Mouse (Mus musculus) lung, embryonic 16.5 days (tissue): Measurements from ENCODE around the gene Zfp653. TPM values are rescaled to one million over a fixed set of nuclear protein-coding genes. Genes with fewer than 3 reads are reported as not detected.
A peak's percentile ranks its signal among the peaks of the same experiment; 100 is the strongest.

Experiments
- ATAC-seq: fragments of 200-750 bp; cut with Nextera tagmentation; 2 replicates; pipeline ENCODE4 v1.8.0; 2017; ENCODE audit warnings: low read depth, mild to moderate bottlenecking, moderate library complexity
- H3K27ac ChIP-seq: fragments of 300-500 bp; sonication (generic); 2 replicates; pipeline ENCODE4 v1.5.1; 2014; ENCODE audit warnings: mild to moderate bottlenecking, control low read depth, low read length
- H3K27me3 ChIP-seq: fragments of 300-500 bp; sonication (generic); 2 replicates; pipeline ENCODE4 v1.6.1; 2014; ENCODE audit warnings: low read depth, low read length, mixed read lengths; ENCODE audit not compliant: control insufficient read depth, insufficient read depth
- H3K36me3 ChIP-seq: fragments of 300-500 bp; sonication (generic); 2 replicates; pipeline ENCODE4 v1.6.1; 2014; ENCODE audit warnings: low read length; ENCODE audit not compliant: control insufficient read depth, insufficient read depth
- H3K4me1 ChIP-seq: fragments of 300-500 bp; sonication (generic); replicated peaks from 2 replicates; pipeline ENCODE4 v1.6.1; 2014; ENCODE audit warnings: low read length, mixed read lengths; ENCODE audit not compliant: control insufficient read depth, insufficient read depth
- H3K4me2 ChIP-seq: fragments of 300-500 bp; sonication (generic); 2 replicates; pipeline ENCODE4 v1.6.1; 2014; ENCODE audit warnings: low read depth, low read length, control low read depth
- H3K4me3 ChIP-seq: fragments of 300-500 bp; sonication (generic); 2 replicates; pipeline ENCODE4 v1.5.1; 2014; ENCODE audit warnings: mild to moderate bottlenecking, low read length, control low read depth
- H3K9ac ChIP-seq: fragments of 300-500 bp; sonication (generic); 2 replicates; pipeline ENCODE4 v1.6.1; 2014; ENCODE audit warnings: low read length, control low read depth
- H3K9me3 ChIP-seq: fragments of 300-500 bp; sonication (generic); 2 replicates; pipeline ENCODE4 v1.6.1; 2016; ENCODE audit warnings: low read length; ENCODE audit not compliant: control insufficient read depth
- WGBS: fragments of 180-500 bp; shearing (Covaris S2); extraction: QIAGEN DNeasy Blood & Tissue Kit; methylation state at CpG from one replicate; pipeline ENCODE4 v1.1.7; 2014; 5-methylcytosine and 5-hydroxymethylcytosine counted together
- polyA plus RNA-seq: library from polyadenylated mRNA; unstranded; fragments of >200 nt; fragmentation: Nextera tagmentation; extraction: Ambion mirVana; gene quantifications from 2 replicates; pipeline ENCODE4 v1.2.1, GENCODE M21; 2015

The Zfp653 gene
- polyA plus RNA-seq, 1 experiment from 2014 or later, result 12.8 TPM

DNA sequence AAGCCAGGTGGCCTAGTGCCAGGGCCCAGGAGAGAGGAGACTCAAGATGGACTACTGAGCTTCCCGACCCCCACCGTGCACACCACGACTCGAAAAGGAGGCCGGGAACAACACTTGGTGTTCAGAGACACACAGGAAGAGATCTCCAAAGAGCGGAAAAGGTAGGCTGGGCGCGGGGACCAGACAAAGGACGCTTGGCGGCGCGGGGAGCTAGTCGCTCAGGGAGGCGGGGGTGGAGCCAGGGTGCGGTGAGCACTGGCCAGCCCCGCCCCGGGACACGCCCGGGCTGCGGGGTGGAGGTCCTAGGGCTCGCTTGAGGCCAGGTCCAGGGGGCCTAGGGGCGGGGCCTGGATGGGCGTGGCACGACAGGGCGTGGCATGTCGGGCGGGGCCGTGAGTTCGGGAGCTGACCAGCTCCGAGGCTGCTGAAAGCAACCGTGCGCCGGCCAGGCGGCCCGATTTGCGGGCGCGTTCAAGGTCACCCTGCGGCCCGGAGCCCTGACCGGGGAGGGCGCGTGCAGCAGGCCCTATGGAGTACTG lies 20.8 kb downstream of the Zfp653 start:
- H3K4me3 ChIP-seq, result peak overlapping the region; percentile 37
- ATAC-seq, result peak; percentile 65; the same call in 1 of the 2 replicates
- H3K4me1 ChIP-seq, result peaks cover 18% of the 10 kb centered on the region; the same call in 1 of the 2 replicates
- WGBS, result 1% methylated on average over 43 of the region's 43 CpGs
- no peaks in the 10 kb centered on the region for H3K9me3 ChIP-seq
- no peak overlapping the region for H3K27ac ChIP-seq
- H3K9ac ChIP-seq, result no peak overlapping the region
- H3K36me3 ChIP-seq, result no peaks in the 10 kb centered on the region
- H3K4me2 ChIP-seq, result peak overlapping the region; percentile 53
- peaks cover 55% of the 10 kb centered on the region for H3K27me3 ChIP-seq

- H3K27me3 ChIP-seq, result peaks cover 55% of the 10 kb centered on the region
- H3K9ac ChIP-seq, result no peak overlapping the region
- H3K9me3 ChIP-seq, result no peaks in the 10 kb centered on the region
- H3K4me3 ChIP-seq, result no peak overlapping the region
- peaks cover 18% of the 10 kb centered on the region; the same call in 1 of the 2 replicates for H3K4me1 ChIP-seq
- H3K27ac ChIP-seq, result no peak overlapping the region
- WGBS, result 50% methylated on average over 4 of the region's 4 CpGs
- ATAC-seq, result no peak
- H3K36me3 ChIP-seq, result no peaks in the 10 kb centered on the region
- no peak overlapping the region for H3K4me2 ChIP-seq
These were observed 21.4 kb downstream of the Zfp653 start for GRCm38 (mm10) chr9:22049721-22050270.

GRCm38 (mm10) chr9:22049315-22049714 lies 21.9 kb downstream of the Zfp653 start:
- ATAC-seq, result no peak
- H3K4me1 ChIP-seq, result peaks cover 15% of the 10 kb centered on the region; the same call in 1 of the 2 replicates
- 64% methylated on average over 11 of the region's 11 CpGs for WGBS
- H3K9ac ChIP-seq, result no peak overlapping the region
- no peaks in the 10 kb centered on the region for H3K36me3 ChIP-seq
- no peaks in the 10 kb centered on the region for H3K9me3 ChIP-seq
- peaks cover 52% of the 10 kb centered on the region for H3K27me3 ChIP-seq
- no peak overlapping the region for H3K4me2 ChIP-seq
- H3K27ac ChIP-seq, result no peak overlapping the region
- no peak overlapping the region for H3K4me3 ChIP-seq

DNA sequence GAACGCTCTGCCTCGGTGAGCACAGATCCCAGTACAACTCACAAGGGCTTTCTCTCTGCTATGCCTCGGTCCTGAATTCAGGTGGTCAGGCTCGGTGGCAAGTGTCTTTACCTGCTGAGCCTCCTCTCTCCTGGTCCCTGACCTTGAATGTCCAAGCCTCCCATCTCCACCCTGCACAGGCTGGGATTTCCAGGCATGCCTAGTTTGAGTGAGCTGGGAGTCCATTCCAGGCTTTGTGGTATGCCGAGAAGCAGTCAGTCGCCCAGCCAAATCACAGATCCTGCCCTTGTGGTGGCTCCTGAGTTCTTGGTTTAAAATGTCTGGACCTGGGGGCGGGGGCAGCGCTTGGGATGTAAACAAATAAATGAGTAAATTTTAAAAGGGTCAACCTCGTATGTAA lies 23.8 kb downstream of the Zfp653 start:
- H3K4me2 ChIP-seq, result no peak overlapping the region
- no peaks in the 10 kb centered on the region for H3K36me3 ChIP-seq
- no peak overlapping the region for H3K27ac ChIP-seq
- no peak overlapping the region for H3K4me3 ChIP-seq
- no peak for ATAC-seq
- peaks cover 15% of the 10 kb centered on the region; the same call in 1 of the 2 replicates for H3K4me1 ChIP-seq
- WGBS, result 43% methylated on average over 9 of the region's 9 CpGs
- peaks cover 34% of the 10 kb centered on the region for H3K27me3 ChIP-seq
- no peak overlapping the region for H3K9ac ChIP-seq
- no peaks in the 10 kb centered on the region for H3K9me3 ChIP-seq

DNA sequence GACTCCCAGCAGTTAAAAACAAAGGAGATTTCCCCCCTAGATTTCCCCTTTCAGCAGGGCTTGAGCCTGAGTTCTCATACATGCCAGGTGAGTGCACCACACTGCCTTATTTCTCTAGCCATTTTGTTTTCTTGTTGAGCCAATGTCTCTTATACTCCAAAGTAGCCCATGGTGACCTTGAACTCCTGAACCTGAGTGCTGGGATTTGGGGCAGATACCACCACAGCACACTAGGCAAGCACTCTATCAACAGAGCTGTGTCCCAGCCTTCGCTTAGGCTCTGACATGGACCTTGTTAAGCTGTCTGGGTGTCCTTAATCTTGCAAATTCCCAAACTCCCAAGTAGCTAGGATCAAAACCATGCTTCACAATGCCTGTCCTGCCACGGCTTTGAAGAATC lies 29.3 kb downstream of the Zfp653 start:
- no peaks in the 10 kb centered on the region for H3K36me3 ChIP-seq
- H3K9ac ChIP-seq, result no peak overlapping the region
- H3K4me3 ChIP-seq, result no peak overlapping the region
- H3K4me1 ChIP-seq, result no peaks in the 10 kb centered on the region
- no peaks in the 10 kb centered on the region for H3K27me3 ChIP-seq
- H3K4me2 ChIP-seq, result no peak overlapping the region
- ATAC-seq, result no peak
- no peak overlapping the region for H3K27ac ChIP-seq
- 44% methylated on average over 2 of the region's 2 CpGs for WGBS
- H3K9me3 ChIP-seq, result no peaks in the 10 kb centered on the region

- Histone ChIP-seq H3K36me3 (no peaks in the 10 kb centered on the region), H3K4me3 (no peak overlapping the region), H3K27ac (no peak overlapping the region), H3K27me3 (no peaks in the 10 kb centered on the region), H3K4me2 (no peak overlapping the region), H3K9ac (no peak overlapping the region), H3K9me3 (0 out of 2 replicates have a peak, but pooled peaks cover 4% of the 10 kb centered on the region), H3K4me1 (no peaks in the 10 kb centered on the region)
- WGBS, result 62% methylated on average over 10 of the region's 10 CpGs
- no peak for ATAC-seq
These were observed 33.4 kb downstream of the Zfp653 start for GRCm38 (mm10) chr9:22037826-22038225.

DNA sequence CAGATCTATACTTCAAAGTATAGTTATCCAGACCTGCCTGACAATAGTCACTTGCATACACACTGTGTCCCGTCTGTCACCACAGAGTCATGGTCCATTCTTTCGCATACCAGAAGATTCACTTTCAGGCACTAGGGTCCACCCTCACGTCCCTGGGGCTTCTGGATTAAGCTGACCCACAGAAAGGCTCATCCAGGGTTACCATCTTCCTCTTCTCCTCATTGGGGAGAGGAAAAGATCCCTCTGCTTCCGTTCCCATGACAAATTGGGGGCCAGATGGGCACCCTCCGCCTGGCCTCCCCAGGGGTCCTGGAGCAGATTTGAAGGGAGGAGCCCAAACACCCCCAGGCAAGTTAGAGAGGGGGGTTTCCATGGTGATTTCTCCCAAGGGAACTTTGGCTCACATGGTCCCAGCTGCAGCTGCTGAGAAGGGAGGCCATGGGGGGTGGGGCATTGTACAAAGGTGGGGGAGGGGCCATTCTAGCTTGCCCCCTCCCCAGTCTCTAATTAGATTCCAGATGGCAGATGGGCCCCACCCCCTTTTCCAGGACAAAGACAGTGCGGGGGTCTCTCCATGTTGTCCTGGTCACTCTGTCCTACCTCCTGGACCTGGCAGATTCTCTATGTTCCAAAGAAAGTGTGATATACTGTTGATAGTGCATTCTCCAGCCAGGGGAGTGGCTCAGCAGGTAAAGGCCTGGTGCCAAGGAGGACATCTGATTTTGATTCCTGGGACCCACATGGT lies 35.7 kb downstream of the Zfp653 start:
- WGBS, result 58% methylated on average over 6 of the region's 6 CpGs
- H3K4me3 ChIP-seq, result no peak overlapping the region
- H3K9me3 ChIP-seq, result 0 out of 2 replicates have a peak, but pooled peaks cover 4% of the 10 kb centered on the region
- H3K4me1 ChIP-seq, result no peaks in the 10 kb centered on the region
- H3K27me3 ChIP-seq, result no peaks in the 10 kb centered on the region
- H3K36me3 ChIP-seq, result no peaks in the 10 kb centered on the region
- no peak for ATAC-seq
- H3K9ac ChIP-seq, result no peak overlapping the region
- no peak overlapping the region for H3K4me2 ChIP-seq
- H3K27ac ChIP-seq, result no peak overlapping the region

DNA sequence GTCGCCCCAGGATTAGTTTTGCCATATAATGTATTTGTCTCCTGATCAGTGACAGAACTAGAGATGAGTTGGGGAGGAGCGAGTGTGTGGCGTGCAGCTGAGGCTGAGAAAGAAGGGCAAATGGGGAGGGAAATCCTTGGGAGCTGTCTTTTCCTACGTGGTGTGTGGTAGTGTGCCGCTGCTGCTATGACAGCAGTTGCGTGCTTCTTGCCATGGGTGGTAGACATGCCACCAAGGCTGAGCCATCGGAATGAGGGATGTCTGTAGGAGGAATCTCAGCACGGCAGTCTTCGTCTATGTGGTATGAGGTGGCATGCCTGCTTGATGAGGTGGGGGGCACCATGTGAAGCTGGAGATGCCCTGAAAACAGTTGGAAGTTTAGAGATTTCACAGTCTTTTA lies 40.8 kb downstream of the Zfp653 start:
- H3K9ac ChIP-seq, result no peak overlapping the region
- no peaks in the 10 kb centered on the region for H3K4me1 ChIP-seq
- WGBS, result 86% methylated on average over 9 of the region's 9 CpGs
- H3K36me3 ChIP-seq, result no peaks in the 10 kb centered on the region
- H3K4me3 ChIP-seq, result no peak overlapping the region
- H3K9me3 ChIP-seq, result 0 out of 2 replicates have a peak, but pooled peaks cover 4% of the 10 kb centered on the region
- no peak overlapping the region for H3K4me2 ChIP-seq
- H3K27me3 ChIP-seq, result no peaks in the 10 kb centered on the region
- ATAC-seq, result no peak
- no peak overlapping the region for H3K27ac ChIP-seq

DNA sequence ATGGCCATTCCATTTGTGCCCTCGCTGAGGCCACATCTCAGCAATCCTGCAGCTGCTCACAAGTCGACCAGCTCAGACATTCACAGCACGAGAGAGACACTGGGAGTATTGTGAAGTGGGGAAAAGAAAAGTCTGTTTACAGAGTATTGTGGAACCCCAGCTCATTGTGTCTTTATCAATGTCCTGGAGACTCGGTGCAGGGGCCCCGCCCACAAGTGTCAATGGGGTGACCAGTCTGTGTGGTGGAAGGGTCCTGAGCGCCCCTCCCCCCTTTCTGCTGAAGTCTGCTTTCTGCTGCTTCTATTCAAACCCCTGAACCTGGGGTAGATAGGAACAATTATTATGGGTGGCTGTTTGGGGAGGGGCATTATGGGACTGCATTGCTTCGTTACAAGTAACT lies 42.7 kb downstream of the Zfp653 start:
- H3K4me2 ChIP-seq, result no peak overlapping the region
- H3K36me3 ChIP-seq, result no peaks in the 10 kb centered on the region
- WGBS, result 35% methylated on average over 7 of the region's 7 CpGs
- no peak overlapping the region for H3K4me3 ChIP-seq
- no peak for ATAC-seq
- H3K27ac ChIP-seq, result no peak overlapping the region
- no peak overlapping the region for H3K9ac ChIP-seq
- no peaks in the 10 kb centered on the region for H3K4me1 ChIP-seq
- H3K27me3 ChIP-seq, result no peaks in the 10 kb centered on the region
- no peaks in the 10 kb centered on the region for H3K9me3 ChIP-seq
